8 mouse cellular contexts compared by ENCODE assay signal in genomic region chr2:130397186-130397985, GRCm38 (mm10). TPM values are rescaled to one million over a fixed set of nuclear protein-coding genes. Genes with fewer than 3 reads are reported as not detected.
DNase-seq lines count a peak whose midpoint lies in the region; ATAC-seq and TF ChIP-seq lines count a peak whose summit lies in the region.

Cpxm1 (minus strand) TSS chr2:130397574.

- H3K36me3 ChIP-seq in spleen, adult 2 months (ENCODE audit: control insufficient read depth, insufficient read depth, low read length), result no peaks in the 10 kb centered on the region
- no peaks in the 10 kb centered on the region for H3K36me3 ChIP-seq in heart, embryonic 15.5 days
- peaks cover 36% of the 10 kb centered on the region for H3K36me3 ChIP-seq in limb, embryonic 13.5 days
- no peaks in the 10 kb centered on the region for H3K36me3 ChIP-seq in neural tube, embryonic 14.5 days (ENCODE audit: control insufficient read depth, insufficient read depth, low read length)

- peak; percentile 79 for ATAC-seq in heart, embryonic 15.5 days (replicated peaks; ENCODE audit: insufficient number of reproducible peaks, insufficient read depth, low FRiP score, low read depth)
- peak; percentile 92 for ATAC-seq in limb, embryonic 13.5 days (ENCODE audit: low FRiP score, low read depth)
- peak; percentile 85 for ATAC-seq in neural tube, embryonic 14.5 days (ENCODE audit: low read depth)
- ATAC-seq in monocyte, adult 5-6 weeks (replicated peaks; ENCODE audit: insufficient number of reproducible peaks, low FRiP score, low TSS enrichment, poor library complexity, severe bottlenecking), result no peak

- peak within 1 kb of the TSS; percentile 11; the same call in 1 of the 2 replicates for H3K4me3 ChIP-seq in spleen, adult 2 months (ENCODE audit: extremely low read depth, insufficient read depth, insufficient read length)
- peak within 1 kb of the TSS; percentile 69 for H3K4me3 ChIP-seq in heart, embryonic 15.5 days
- peak within 1 kb of the TSS; percentile 71 for H3K4me3 ChIP-seq in limb, embryonic 13.5 days
- peak within 1 kb of the TSS; percentile 46 for H3K4me3 ChIP-seq in neural tube, embryonic 14.5 days (ENCODE audit: low read depth, low read length)

- H3K27ac ChIP-seq in spleen, adult 2 months (ENCODE audit: insufficient read depth, low read length), result no peak within 1 kb of the TSS
- H3K27ac ChIP-seq in heart, embryonic 15.5 days, result peak within 1 kb of the TSS; percentile 41; the same call in 1 of the 2 replicates
- peak within 1 kb of the TSS; percentile 88 for H3K27ac ChIP-seq in limb, embryonic 13.5 days
- no peak within 1 kb of the TSS for H3K27ac ChIP-seq in neural tube, embryonic 14.5 days (ENCODE audit: low read depth, low read length)

- H3K9ac ChIP-seq in heart, embryonic 15.5 days, result peak within 1 kb of the TSS; percentile 63
- peak within 1 kb of the TSS; percentile 90 for H3K9ac ChIP-seq in limb, embryonic 13.5 days
- peak within 1 kb of the TSS; percentile 68 for H3K9ac ChIP-seq in neural tube, embryonic 14.5 days (replicated peaks; ENCODE audit: low read depth, low read length)

- no peak for TF ChIP-seq POLR2A in spleen, adult 2 months (IDR thresholded peaks at IDR 0.05; ENCODE audit: low read depth, low read length)

- DNase-seq in adrenal gland, postnatal 25 days, result peak; percentile 28
- DNase-seq in adrenal gland, adult 8-10 months, result no peak
- no peak for DNase-seq in spleen, adult 2 months (ENCODE audit: low read depth in 1 of 2, low spot score in 2 of 2)
- no peak for DNase-seq in spleen, postnatal 10 days (ENCODE audit: low spot score in 2 of 2)

- peak within 1 kb of the TSS; percentile 98 for H3K4me2 ChIP-seq in heart, embryonic 15.5 days
- H3K4me2 ChIP-seq in limb, embryonic 13.5 days (replicated peaks), result peak within 1 kb of the TSS; percentile 85
- H3K4me2 ChIP-seq in neural tube, embryonic 14.5 days (ENCODE audit: low read depth, low read length), result peak within 1 kb of the TSS; percentile 90

- no peaks in the 10 kb centered on the region; the same call in 1 of the 2 replicates for H3K4me1 ChIP-seq in spleen, adult 2 months (ENCODE audit: control insufficient read depth, insufficient read depth, insufficient read length)
- peaks cover 18% of the 10 kb centered on the region for H3K4me1 ChIP-seq in heart, embryonic 15.5 days (replicated peaks)
- H3K4me1 ChIP-seq in limb, embryonic 13.5 days, result peaks cover 36% of the 10 kb centered on the region
- H3K4me1 ChIP-seq in neural tube, embryonic 14.5 days (ENCODE audit: control insufficient read depth, insufficient read depth, low read length), result peaks cover 8% of the 10 kb centered on the region; the same call in 1 of the 2 replicates

- 5% methylated on average over 46 of the region's 53 CpGs for WGBS in spleen, adult 2 months
- under 1% methylated on average over 50 of the region's 53 CpGs for WGBS in heart, embryonic 15.5 days
- WGBS in limb, embryonic 13.5 days, result under 1% methylated on average over 44 of the region's 53 CpGs
- under 1% methylated on average over 44 of the region's 53 CpGs for WGBS in neural tube, embryonic 14.5 days

- no peaks in the 10 kb centered on the region for H3K9me3 ChIP-seq in heart, embryonic 15.5 days (replicated peaks)
- H3K9me3 ChIP-seq in limb, embryonic 13.5 days, result no peaks in the 10 kb centered on the region
- no peaks in the 10 kb centered on the region for H3K9me3 ChIP-seq in neural tube, embryonic 14.5 days (ENCODE audit: control insufficient read depth, low read length)

- H3K27me3 ChIP-seq in spleen, adult 2 months (ENCODE audit: control insufficient read depth, insufficient read depth, low read length), result peaks cover 8% of the 10 kb centered on the region; the same call in 1 of the 2 replicates
- peaks cover 21% of the 10 kb centered on the region for H3K27me3 ChIP-seq in heart, embryonic 15.5 days
- no peaks in the 10 kb centered on the region for H3K27me3 ChIP-seq in limb, embryonic 13.5 days
- no peaks in the 10 kb centered on the region for H3K27me3 ChIP-seq in neural tube, embryonic 14.5 days (ENCODE audit: control insufficient read depth, insufficient read depth, low read length)

- TF ChIP-seq CTCF in spleen, adult 2 months (IDR thresholded peaks at IDR 0.05; ENCODE audit: extremely low read depth, insufficient read depth, insufficient read length, insufficient replicate concordance), result no peak

RNA-seq across cellular contexts. Expression of gene Cpxm1, which starts in this region (rescaled TPM):
- total RNA-seq in adrenal gland, postnatal 25 days (2021), result 3.5 and 4.2 TPM in 2 replicates
- total RNA-seq in adrenal gland, adult 8-10 months (2022), result 10 to 100 TPM in 1 of 4 experiments, 1 to 10 TPM in 3; 5.5 to 12.3 (median 7.9) TPM
- polyA plus RNA-seq in spleen, adult 2 months (2012; rRNA removed), result 15.6 and 29.7 TPM in 2 replicates
- 30.8 and 49.7 TPM in 2 replicates for polyA plus RNA-seq in heart, embryonic 15.5 days (2015; fragmentation: Nextera tagmentation; extraction: Ambion mirVana)
- polyA plus RNA-seq in limb, embryonic 13.5 days (2015; fragmentation: Nextera tagmentation; extraction: Ambion mirVana), result 137 and 145 TPM in 2 replicates
- polyA plus RNA-seq in neural tube, embryonic 14.5 days (2014; fragmentation: Nextera tagmentation; extraction: Ambion mirVana), result 11.7 and 24.1 TPM in 2 replicates
- 0.19 to 0.67 TPM in 2 of 3 replicates, not detected in the other for total RNA-seq in monocyte, adult 5-6 weeks (2017)

Comparison
In these comparisons a context has a peak if more than half of its experiments do, and no peak if none do; other contexts are left out.
1. H3K27ac ChIP-seq: peak in heart, embryonic 15.5 days (single experiment) and limb, embryonic 13.5 days (single experiment); none in spleen, adult 2 months (single experiment) and neural tube, embryonic 14.5 days (single experiment).
2. H3K4me3 ChIP-seq: peak in every context shown above with its lines; median percentile 71 in limb, embryonic 13.5 days; 69 in heart, embryonic 15.5 days; 46 in neural tube, embryonic 14.5 days; 11 in spleen, adult 2 months.
3. Peak in every context shown above with its lines, with median percentiles within 50 percentile points of each other: H3K4me2 ChIP-seq and H3K9ac ChIP-seq.